Comparison of ENCODE assay signal across 25 mouse cellular contexts in genomic region chr19:31444101-31444500, GRCm38 (mm10).
DNase-seq lines count a peak whose midpoint lies in the region; ATAC-seq and TF ChIP-seq lines count a peak whose summit lies in the region.
"Had no signal": no experiment of that assay in that cellular context is flagged by ENCODE, and none has a peak within 500 bp of the region (broad histone marks: within the 10 kb centered on the region; RNA-seq: fewer than 3 reads in every experiment).

No protein-coding gene starts in this region.

- no peak overlapping the region for H3K4me3 ChIP-seq in embryonic facial prominence, embryonic 14.5 days (ENCODE audit: low read depth, low read length)
- H3K4me3 ChIP-seq in embryonic facial prominence, embryonic 10.5 days, result no peak overlapping the region
- no peak overlapping the region for H3K4me3 ChIP-seq in kidney, adult 2 months (ENCODE audit: insufficient read depth, low read depth, low read length)
- H3K4me3 ChIP-seq in liver, adult 2 months (ENCODE audit: insufficient read depth, low read depth, low read length), result no peak overlapping the region
- H3K4me3 ChIP-seq: embryonic facial prominence, embryonic 13.5 days; forebrain, embryonic 10.5 days; forebrain, embryonic 12.5 days had no signal

- H3K9ac ChIP-seq in embryonic facial prominence, embryonic 14.5 days (ENCODE audit: low read depth, low read length), result no peak overlapping the region
- H3K9ac ChIP-seq in liver, adult 2 months (ENCODE audit: low read depth, low read length), result no peak overlapping the region
- H3K9ac ChIP-seq: embryonic facial prominence, embryonic 13.5 days; forebrain, embryonic 12.5 days had no signal

- TF ChIP-seq POLR2A in kidney, adult 2 months (IDR thresholded peaks at IDR 0.05; ENCODE audit: low read depth, low read length), result no peak
- TF ChIP-seq POLR2A in liver, adult 2 months (IDR thresholded peaks at IDR 0.05; ENCODE audit: extremely low read depth, insufficient read depth, low read length), result no peak

- H3K4me1 ChIP-seq in embryonic facial prominence, embryonic 14.5 days (ENCODE audit: control insufficient read depth, insufficient read depth, low read length), result no peaks in the 10 kb centered on the region
- no peaks in the 10 kb centered on the region for H3K4me1 ChIP-seq in embryonic facial prominence, embryonic 10.5 days
- H3K4me1 ChIP-seq in kidney, adult 2 months (ENCODE audit: control insufficient read depth, insufficient read depth, low read length), result no peaks in the 10 kb centered on the region
- no peaks in the 10 kb centered on the region for H3K4me1 ChIP-seq in liver, adult 2 months (ENCODE audit: control insufficient read depth, insufficient read depth, low read length)
- H3K4me1 ChIP-seq: embryonic facial prominence, embryonic 13.5 days; forebrain, embryonic 10.5 days; forebrain, embryonic 12.5 days had no signal

- no peaks in the 10 kb centered on the region for H3K9me3 ChIP-seq in embryonic facial prominence, embryonic 14.5 days (ENCODE audit: control insufficient read depth, low read length)
- no peaks in the 10 kb centered on the region for H3K9me3 ChIP-seq in embryonic facial prominence, embryonic 10.5 days
- H3K9me3 ChIP-seq: embryonic facial prominence, embryonic 13.5 days; forebrain, embryonic 10.5 days; forebrain, embryonic 12.5 days; G1E had no signal

- peak; percentile 44 for DNase-seq in embryonic facial prominence, embryonic 14.5 days (ENCODE audit: low spot score)
- DNase-seq in embryonic facial prominence, embryonic 10.5 days (ENCODE audit: low spot score), result no peak
- DNase-seq in kidney, adult 2 months, result peak; percentile 20
- no peak for DNase-seq in kidney, adult 11 months
- DNase-seq in liver, adult 2 months (ENCODE audit: extremely low read depth, low read depth, low spot score), result peak; percentile 13
- DNase-seq in liver, result no peak
- peak; percentile 19 for DNase-seq in forelimb bud, embryonic 11.5 days (ENCODE audit: low read depth, low spot score)
- no peak for DNase-seq in thymus, postnatal 14 days
- DNase-seq: adrenal gland, adult 2 months; adrenal gland, postnatal 10 days; adrenal gland, postnatal 25 days; B cell, adult 2 months; cerebellum, adult 11 months; cerebellum, adult 18-20 months; cerebellum, adult 9-10 months; cerebellum, postnatal 10 days; cerebellum, postnatal 25 days had no signal

- no peak for ATAC-seq in embryonic facial prominence, embryonic 14.5 days (ENCODE audit: low read depth)
- ATAC-seq: CD4-positive, CD25-positive, alpha-beta regulatory T cell, adult 4 months; forebrain, embryonic 14.5 days; forebrain, embryonic 16.5 days had no signal

- H3K36me3 ChIP-seq in embryonic facial prominence, embryonic 14.5 days (ENCODE audit: control insufficient read depth, insufficient read depth, low read length), result no peaks in the 10 kb centered on the region
- no peaks in the 10 kb centered on the region for H3K36me3 ChIP-seq in embryonic facial prominence, embryonic 10.5 days (replicated peaks)
- no peaks in the 10 kb centered on the region for H3K36me3 ChIP-seq in kidney, adult 2 months (ENCODE audit: control insufficient read depth, insufficient read depth, low read length)
- H3K36me3 ChIP-seq in liver, adult 2 months (ENCODE audit: control insufficient read depth, insufficient read depth, low read length), result no peaks in the 10 kb centered on the region
- H3K36me3 ChIP-seq: embryonic facial prominence, embryonic 13.5 days; forebrain, embryonic 10.5 days; forebrain, embryonic 12.5 days; G1E had no signal

- H3K4me2 ChIP-seq in embryonic facial prominence, embryonic 14.5 days (ENCODE audit: low read depth, low read length), result no peak overlapping the region
- H3K4me2 ChIP-seq: embryonic facial prominence, embryonic 13.5 days; forebrain, embryonic 12.5 days had no signal

- WGBS in embryonic facial prominence, embryonic 14.5 days, result 61% methylated on average over 1 of the region's 1 CpGs
- WGBS in embryonic facial prominence, embryonic 10.5 days, result 74% methylated on average over 1 of the region's 1 CpGs
- 50% methylated on average over 1 of the region's 1 CpGs for WGBS in kidney, adult 2 months
- WGBS in liver, adult 2 months, result 77% methylated on average over 1 of the region's 1 CpGs

- TF ChIP-seq CTCF in kidney, adult 2 months (conservative IDR thresholded peaks at IDR 0.05; ENCODE audit: insufficient read depth, insufficient read length, low read depth, low read length), result no peak
- no peak for TF ChIP-seq CTCF in liver, adult 2 months (IDR thresholded peaks at IDR 0.05; ENCODE audit: low read depth, low read length)

- H3K27ac ChIP-seq in embryonic facial prominence, embryonic 14.5 days (replicated peaks; ENCODE audit: low read depth, low read length), result no peak overlapping the region
- no peak overlapping the region for H3K27ac ChIP-seq in embryonic facial prominence, embryonic 10.5 days (replicated peaks)
- H3K27ac ChIP-seq in kidney, adult 2 months (ENCODE audit: insufficient read depth, low read depth, low read length), result no peak overlapping the region
- no peak overlapping the region for H3K27ac ChIP-seq in liver, adult 2 months (replicated peaks; ENCODE audit: insufficient read depth, low read depth, low read length)
- H3K27ac ChIP-seq: embryonic facial prominence, embryonic 13.5 days; forebrain, embryonic 10.5 days; forebrain, embryonic 12.5 days had no signal

- H3K27me3 ChIP-seq in embryonic facial prominence, embryonic 14.5 days (replicated peaks; ENCODE audit: control insufficient read depth, insufficient read depth, low read length), result no peaks in the 10 kb centered on the region
- H3K27me3 ChIP-seq in embryonic facial prominence, embryonic 10.5 days (replicated peaks; ENCODE audit: low read depth, poor library complexity, severe bottlenecking), result no peaks in the 10 kb centered on the region
- no peaks in the 10 kb centered on the region for H3K27me3 ChIP-seq in kidney, adult 2 months (replicated peaks; ENCODE audit: control insufficient read depth, insufficient read depth, low read length)
- peaks cover 2% of the 10 kb centered on the region; the same call in 1 of the 2 replicates for H3K27me3 ChIP-seq in liver, adult 2 months (ENCODE audit: control insufficient read depth, insufficient read depth, low read length)
- H3K27me3 ChIP-seq: CH12.LX; embryonic facial prominence, embryonic 13.5 days; forebrain, embryonic 12.5 days had no signal

- no peaks in the 10 kb centered on the region for H3K79me2 ChIP-seq in liver, adult 2 months (ENCODE audit: control insufficient read depth, insufficient read depth, low read length)

Comparison
In these comparisons a context has a peak if more than half of its experiments do, and no peak if none do; other contexts are left out.
1. DNase-seq: peak in embryonic facial prominence, embryonic 14.5 days (single experiment), kidney, adult 2 months (single experiment), liver, adult 2 months (single experiment) and forelimb bud, embryonic 11.5 days (single experiment); none in embryonic facial prominence, embryonic 10.5 days (single experiment), kidney, adult 11 months (single experiment), liver (single experiment) and thymus, postnatal 14 days (single experiment).